Mouse (Mus musculus) kidney, adult 8-10 months (tissue): ENCODE results near the gene Spon1.

Source experiments
- DNase-seq, 2 experiments: peaks; one replicate each; pipeline ENCODE4 v3.0.0; 2022

Spon1 gene

DNA sequence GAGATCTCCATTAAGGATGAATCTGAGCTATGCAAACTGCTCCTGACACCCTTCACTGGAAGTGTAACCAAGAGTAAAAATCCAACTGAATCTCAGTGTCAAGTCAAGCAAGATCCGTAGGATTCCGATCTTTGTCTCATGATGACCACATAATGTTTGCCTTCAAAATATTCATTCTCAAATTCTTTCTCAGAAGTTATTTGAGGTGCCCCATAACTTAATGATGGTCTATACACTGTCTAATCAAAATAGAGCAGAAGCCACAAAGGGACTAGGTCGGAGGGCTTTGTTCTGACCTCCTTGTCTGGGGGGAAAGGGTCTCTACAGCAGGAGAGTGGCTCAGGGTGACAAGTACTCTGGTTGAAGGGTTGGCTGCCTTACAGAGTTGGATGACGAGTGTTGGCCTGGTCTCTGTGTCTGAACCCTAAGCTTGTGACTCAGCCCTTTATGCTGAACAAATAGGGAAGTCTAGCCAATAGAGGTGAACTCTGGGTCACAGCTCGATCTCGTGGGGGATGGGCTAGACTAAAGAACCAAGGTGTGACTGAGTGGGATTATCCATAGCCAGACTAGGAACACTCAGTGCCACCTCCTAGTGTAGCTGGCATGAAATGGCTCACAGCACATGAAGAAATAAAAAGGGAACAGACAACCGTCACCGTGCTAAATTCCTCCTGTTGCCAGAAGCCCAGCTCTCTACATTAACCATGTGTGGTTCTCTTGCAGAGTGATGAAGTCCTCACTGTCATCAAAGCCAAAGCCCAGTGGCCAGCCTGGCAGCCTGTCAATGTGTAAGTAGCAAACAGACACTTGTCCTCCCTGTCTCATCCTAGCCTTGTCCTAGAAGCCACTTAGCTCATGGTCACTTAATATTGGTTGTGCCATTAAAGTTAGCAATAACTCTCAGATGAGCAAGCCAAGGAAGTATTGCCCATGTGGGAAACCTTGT lies 250.5 kb downstream of the Spon1 start:
- no peak for DNase-seq

DNA sequence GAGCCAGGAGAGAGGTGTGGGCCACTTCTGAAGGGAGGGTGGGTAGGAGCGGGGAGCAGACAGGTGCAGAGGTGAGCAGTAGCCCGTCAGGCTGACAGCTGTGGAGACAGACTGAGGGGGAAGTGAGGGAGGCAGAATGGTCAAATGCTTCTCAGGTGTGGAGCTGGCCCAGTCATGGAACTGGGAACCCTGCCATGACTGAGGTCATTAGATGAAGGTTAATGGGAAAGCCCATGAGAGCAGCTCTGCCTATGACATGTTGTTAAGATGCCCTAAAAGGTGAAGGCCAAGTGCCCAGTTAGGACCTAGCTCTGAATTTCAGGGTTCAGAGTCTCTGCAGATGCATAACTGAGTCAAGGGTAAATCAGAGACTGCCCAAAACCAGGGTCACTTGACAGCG lies 253.1 kb downstream of the Spon1 start:
- DNase-seq, result peak; percentile 47 to 59

DNA sequence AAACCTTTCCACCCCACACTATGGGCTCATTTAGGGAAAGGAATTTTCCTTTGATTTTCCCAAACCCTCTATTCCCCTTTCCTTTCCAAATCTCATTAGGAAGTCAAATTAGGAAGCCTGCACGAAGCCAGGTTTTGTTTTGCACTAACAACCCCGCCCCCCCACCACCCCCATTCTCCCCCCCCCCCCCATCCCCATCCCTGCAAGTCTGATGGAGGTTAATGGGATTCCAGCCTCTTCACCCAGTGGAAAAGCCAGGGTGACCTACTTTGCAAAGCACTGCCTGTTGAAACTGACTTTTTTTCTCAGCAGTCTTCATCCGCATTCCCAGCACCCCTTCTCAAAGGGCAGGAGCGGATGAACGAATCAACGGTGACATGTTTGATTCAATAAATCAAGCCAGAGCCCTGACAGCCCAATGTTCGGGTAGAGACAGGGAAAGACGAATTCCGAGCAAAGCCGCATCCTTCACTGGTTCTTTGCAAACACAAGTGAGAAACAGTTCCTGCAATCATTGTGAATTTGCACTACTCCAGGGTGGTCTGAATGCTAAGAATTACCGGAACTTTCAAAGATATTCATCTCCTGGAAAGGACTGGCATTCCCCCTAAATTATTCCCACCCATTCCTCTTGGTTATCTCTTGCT lies 254.4 kb downstream of the Spon1 start:
- DNase-seq, result peak; percentile 15 to 19

DNA sequence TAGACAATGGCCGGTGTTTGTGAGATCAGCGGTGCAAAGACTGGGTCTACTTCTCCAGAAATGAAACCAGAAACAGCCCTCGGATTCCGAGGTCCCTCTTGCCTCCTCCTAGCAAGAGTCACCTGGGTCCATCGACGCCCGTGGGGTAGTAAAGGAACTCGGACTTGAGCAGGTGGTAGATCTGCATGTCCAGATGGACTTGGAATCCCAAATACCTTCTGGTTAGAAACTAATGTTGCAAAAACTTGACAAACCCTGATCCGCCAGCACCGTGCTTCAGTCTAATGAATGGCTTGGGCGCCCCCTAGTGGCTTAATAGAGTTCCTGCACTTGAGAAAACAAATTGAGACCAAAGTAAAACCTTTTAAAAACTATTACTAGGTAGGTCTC lies 254.9 kb downstream of the Spon1 start:
- peak; percentile 64 to 78 for DNase-seq

DNA sequence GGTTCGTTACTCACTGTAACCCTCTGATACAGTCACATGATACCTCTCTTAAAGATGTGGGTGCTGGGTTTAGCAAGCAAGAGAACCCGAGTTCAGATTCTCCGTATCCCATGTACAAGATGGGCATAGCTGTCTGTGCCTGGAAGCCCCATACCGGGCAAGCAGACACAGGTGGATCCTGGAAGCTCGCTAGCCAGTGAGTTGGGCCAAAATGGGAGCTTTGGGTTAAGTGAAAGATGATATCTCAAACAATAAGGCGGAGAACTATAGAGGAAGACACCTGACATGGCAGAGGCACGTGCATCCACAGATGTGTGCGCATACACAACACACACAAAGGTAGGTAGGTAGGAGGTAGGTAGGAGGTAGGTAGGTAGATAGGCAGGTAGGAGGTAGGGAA lies 261.1 kb downstream of the Spon1 start:
- no peak for DNase-seq

DNA sequence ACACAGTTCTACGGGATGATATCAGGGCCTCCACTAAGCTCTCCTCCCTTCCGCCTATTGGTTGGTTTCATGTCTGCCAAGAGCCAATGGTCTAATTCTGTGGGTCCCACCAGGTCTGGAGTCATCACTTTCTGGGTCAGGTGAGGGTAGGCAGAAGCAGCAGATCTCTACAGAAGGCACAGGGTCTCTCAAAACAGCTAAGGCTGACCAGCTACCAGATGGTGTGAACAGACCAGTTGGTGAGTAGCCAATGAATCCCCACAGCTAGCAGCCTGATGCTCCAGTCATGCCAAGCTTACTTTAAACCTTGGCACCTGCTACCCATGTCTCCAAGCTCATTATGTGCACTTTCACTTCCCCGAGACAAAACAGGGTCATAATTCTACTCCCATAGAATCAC lies 261.6 kb downstream of the Spon1 start:
- no peak for DNase-seq

DNA sequence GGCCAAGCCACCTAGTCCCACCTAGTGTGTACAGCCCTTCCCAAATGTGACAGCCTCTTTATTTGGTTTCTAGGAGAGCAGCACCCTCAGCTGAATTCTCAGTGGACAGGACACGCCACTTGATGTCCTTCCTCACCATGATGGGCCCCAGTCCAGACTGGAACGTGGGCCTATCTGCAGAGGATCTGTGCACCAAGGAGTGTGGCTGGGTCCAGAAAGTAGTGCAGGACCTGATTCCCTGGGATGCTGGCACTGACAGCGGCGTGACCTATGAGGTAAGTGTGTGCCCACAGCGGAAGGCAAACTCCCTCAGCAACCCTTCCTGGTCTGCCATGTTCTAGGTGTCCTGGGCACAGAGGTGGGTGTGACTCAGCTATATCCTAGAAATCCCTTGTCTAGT lies 263.0 kb downstream of the Spon1 start:
- DNase-seq, result no peak

DNA sequence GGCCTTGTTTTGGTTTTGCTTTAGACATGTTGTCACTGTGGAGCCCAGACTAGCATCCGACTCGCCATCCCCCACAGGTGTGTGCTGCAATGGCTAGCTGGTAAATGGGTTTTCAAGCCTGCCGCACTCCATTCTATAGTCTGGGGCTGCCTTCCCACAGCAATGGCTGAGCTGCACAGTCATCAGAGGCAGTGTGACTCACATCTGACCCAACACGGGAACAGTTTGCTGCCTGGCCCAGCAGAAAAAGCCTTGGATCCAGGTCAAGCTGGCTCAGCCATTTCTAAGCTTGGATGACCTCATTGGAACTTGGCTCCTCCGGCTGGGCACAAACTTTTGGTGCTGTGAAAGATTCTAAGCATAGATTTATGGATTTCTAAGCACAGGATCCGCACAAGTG lies 263.8 kb downstream of the Spon1 start:
- DNase-seq, result peak; percentile 34 to 68

DNA sequence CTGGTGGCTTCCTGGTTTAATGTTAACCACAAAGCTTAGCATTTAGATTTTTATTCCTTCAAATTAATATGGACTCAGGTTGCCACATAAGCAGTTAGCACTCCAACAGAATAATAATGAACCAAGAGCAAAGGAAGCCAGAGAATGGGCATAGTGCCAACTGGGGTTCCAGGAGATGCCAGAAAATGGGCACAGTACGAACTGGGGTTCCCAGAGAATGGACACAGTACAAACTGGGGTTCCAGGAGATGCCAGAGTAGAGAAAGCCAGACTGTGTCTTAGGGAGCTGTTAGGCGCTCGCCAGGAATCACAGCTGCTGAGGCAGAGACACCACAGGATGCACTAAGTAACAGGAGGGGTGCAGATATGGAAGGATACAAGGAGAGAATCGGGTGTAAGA lies 271.4 kb downstream of the Spon1 start:
- no peak for DNase-seq

DNA sequence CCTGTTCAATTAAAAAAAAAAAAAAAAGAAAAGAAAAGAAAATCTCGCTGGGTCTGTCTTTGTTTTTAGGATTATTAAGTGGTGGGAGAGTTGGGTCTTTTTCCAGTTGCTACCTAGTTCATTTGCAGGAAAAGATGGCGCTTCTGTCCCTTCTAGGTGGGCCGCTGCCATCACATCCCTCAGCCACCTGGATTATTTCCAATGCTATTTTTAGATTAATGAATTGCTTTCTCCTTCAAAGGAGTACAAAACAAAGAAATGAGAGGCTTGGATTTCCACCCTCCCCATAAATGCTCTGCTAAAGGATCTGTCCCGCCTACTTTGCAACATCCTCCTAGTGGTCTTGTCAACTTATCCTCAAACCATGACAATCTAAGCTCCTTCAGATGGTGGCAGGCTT lies 275.6 kb downstream of the Spon1 start:
- no peak for DNase-seq

DNA sequence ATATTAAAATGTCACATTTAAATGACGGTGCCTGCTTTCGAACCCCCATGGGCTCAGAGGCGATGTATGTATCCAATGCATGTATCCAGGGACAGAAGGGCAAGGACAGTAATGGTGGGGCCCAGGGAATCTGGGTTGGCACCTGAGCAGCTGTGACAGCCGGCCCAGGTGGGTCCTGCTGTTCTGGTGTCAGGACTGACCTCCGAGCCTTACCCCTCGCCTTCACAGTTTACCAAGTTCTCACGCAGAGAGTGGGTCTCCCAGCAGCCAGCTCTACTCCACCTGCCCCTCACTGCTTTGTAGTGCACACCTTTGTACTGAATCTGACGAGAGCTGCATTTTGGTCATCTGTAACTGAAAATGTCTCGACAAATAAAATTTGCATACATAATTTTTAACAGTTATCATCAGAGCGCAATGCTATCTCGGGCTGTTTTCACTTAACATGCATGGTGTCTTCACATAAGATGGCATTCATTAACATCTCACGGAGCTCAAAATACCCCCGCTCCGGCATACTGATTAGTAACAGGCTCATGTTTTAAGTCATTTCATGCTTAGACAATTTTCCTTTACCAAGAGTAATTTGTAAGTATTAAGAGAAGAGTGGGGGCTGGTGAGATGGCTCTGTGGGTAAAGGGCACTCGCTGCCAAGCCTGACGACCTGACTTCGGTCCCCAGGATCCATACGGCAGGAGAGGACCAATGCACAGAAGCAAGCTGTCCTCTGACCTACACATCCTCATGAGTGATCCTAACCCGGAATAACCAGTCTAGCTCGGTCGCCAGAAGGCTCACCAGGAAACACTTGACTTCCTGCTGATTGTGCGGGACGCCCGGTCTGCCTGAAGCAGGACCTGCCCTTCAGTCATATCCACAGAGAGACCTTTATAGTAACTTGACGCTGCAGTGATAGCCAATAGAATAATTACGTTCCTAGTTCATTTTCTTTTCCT lies 277.5 kb downstream of the Spon1 start:
- no peak for DNase-seq

DNA sequence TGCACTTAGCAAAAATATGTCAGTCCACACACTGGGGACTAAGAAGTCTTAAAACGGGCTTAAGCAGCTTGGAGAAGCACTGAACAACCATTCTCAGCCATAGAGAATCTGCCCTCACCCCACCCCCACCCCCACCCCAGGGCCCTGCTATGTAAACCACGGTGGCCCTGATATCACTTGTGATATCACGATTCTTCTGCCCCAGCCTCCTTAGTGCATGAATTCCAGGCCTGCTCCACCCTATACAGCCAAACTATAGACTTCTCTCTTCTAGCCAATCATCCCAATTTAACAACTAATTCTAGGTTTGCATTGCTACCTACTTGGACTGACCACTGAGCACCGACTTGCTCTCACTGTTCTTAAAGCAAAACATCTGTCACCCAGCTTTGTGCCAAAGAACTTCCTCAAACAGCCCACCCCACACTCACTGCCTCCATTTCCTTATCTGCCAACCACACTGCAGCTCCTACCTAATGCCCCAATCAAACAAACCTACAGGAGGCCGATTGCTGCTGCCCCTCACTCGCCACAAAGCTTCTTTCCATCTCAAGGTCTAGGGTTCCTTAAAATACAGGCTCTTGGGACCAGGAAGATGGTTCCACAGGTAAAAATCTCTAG lies 278.2 kb downstream of the Spon1 start:
- no peak for DNase-seq

DNA sequence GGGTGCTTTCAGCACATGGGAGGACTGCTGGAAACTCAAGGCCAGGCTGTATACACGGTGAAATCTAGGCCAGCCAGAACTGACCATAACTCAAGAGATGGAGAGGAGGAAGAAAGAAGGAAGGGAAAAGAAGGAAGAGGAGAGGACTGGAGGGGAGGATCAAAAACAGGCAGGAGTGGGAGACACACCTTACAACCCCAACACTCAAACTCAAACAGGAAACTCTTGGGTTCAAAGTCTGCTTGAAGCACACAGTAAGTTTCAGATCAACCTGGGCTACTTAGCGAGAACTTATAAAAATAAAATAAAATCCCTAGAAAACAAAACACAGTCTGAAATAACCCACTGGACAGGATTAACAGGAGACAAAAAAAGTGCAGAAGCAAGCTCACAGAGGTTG lies 280.0 kb downstream of the Spon1 start:
- no peak for DNase-seq

DNA sequence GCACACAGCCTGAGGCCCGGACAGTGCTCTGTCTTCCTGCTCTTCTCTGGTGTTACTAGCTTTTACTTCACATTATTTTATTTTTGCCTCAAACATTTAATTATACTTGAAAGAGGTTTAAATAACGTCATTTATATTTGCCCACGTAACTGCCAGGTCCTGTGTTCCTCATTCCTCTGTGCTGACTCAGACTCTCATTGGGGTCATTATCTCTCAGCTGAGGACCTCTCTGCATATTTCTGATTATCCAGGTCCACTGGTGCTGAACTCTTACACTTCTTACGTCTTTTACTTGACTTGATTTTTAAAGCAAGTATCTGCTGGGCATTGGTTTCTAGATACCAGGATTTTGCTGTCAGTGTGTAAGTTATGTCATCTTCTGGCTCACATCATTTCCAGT lies 287.9 kb downstream of the Spon1 start:
- DNase-seq, result no peak

DNA sequence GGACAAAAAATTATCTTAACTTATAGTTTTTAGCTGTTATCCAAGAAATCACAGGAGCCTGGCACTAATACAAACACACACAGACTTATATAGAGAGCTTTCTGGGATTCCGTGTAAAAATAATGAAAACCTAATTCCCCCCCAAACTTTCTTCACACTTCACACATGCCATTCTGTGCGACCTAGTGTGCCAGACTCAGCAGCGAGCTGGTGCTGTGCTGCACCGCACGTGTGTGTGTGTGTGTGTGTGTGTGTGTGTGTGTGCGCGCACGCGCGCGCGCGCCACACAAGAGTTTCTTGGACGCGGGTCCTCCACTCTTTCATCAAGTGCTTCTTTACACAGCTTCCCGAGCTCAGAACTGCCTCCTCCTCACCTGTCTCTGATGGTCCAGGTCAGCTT lies 292.4 kb downstream of the Spon1 start:
- DNase-seq, result no peak

DNA sequence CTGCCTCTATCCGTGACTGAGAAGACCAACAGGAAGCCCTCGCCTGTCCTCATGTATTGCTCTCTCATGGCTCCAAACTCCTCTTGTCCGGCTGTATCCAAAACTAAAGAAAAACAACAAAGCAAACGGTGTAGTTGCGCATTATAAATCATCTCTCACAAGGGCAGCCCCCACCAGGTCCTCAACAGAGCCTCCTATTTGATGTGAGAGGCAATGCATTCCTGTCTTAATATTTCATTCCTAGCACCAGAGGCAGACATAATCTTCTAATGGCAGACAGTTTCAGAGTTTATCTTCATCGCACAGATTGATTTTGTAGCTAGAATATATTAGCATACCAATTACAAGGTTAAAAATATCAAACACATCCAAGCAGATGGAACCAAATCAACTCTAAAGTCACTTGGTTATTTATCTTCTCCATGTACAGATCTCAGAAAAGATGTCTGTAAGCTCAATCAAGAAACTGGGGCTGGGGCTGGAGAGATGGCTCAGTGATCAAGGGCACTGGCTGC lies 293.2 kb downstream of the Spon1 start:
- no peak for DNase-seq

DNA sequence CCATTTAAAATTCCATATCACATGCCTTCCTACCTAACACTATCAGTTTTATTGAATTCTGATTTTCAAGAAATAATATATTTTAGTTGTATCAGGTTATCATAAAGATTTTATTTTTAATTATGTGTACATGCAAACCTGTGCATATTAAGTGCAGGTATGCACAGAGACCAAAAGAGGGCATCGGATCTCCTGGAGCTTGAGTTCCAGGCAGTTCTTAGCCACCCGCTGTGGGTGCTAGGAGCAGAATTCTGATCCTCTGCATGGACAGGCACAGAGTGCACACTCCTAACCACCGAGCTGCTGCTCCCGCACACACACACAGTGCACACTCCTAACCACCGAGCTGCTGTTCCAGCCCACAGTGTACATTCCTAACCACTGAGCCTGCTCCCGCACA lies 294.6 kb downstream of the Spon1 start:
- DNase-seq, result no peak

DNA sequence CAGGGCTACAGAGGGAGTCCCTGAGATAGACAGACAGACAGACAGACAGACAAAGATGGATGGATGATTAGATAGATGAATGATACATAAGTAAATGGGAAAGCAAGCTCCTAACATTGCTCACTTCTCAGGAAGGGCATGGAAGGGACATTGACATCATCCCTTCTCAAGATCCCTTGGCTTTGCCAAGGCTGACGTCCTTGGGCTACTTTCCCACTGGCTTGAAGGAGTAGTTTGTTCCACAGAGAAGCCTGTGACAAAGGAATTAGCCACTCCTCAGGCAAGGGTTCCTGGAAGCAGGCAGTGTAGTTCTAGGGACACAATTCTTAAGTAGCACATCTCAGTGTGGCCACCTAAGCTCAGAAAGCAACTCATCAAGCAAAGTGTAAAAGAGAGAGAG lies 296.7 kb downstream of the Spon1 start:
- DNase-seq, result no peak

DNA sequence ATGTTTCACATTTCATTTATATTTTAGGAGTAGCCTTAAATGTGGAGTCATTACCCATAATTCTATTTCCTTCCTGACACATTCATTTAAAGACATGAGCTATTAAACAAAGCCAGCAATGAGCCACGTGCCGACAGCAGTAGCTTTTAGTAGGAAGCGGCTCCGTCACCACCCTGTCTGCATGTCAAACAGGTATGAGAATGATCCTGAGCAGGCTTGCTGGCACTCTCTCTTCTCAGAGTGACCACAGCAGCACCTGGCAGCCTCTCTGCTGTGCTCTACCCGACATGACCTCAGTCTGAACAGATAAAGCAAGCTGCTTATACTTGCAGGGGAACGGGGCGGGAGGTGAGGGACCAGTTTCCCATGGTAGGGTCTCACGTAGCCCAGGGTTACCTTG lies 297.7 kb downstream of the Spon1 start:
- no peak for DNase-seq

DNA sequence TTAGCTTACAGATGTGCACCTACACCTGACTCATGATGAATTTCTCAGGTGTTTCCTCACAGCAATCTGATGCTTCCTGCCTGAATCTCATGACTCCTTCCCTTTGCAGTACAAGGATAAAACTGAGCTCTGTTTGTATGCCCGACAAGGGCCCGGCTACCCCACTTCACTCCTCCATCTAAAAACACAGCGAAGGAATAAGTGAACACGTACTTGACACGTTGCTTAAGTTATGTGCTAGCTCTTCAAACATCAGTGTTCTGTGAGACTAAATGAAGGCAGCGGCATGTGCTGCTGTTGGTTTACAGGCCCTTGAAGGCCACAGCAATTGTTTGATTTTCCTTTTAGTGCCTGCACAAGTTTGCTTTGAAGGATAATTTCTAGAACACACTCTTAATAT lies 298.2 kb downstream of the Spon1 start:
- no peak for DNase-seq

DNA sequence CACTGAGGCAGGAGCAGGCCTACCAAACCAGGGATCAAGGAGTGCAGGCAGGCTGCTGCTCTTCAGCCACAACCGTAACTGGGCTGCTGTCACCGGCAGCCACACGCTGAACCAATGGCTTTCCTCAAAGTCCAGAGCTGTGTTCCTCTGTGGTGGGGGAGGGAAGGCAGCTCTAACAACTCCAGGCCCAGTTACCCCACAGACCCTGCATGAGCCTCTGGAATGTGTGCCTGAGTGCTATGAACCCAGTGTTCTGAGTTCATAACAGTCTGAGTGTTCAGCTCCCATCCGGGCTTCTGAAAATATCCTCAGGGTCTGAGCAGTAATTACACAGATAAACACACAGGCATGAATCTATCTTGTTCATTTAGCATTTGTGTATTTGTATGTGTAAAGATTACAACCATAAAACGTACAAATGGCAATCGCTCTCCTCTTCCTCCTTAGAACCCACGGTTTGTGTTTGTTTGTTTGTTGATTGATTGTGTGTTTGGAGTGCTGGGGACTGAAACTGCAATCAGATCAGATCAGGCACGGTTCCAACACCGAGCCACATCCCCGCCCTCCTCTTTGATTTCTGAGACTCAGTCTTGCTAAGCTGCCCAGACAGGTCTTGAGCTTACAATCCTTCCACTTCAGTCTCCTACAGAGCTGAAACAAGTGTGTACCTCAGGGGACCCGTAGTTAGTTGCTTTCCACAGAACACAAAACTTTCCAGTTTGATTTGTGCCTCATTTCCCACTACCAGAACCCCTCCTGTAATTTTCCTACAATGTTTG lies 299.8 kb downstream of the Spon1 start:
- no peak for DNase-seq
